Mouse (Mus musculus) cerebellum, postnatal 10 days (tissue): ENCODE results near the gene Sftpa1.

Source experiments
- DNase-seq, 2 experiments: peaks; one replicate each; pipeline ENCODE4 v3.0.0; 2021; ENCODE audit warnings: mixed read lengths in 2 of 2

The Sftpa1 gene

DNA sequence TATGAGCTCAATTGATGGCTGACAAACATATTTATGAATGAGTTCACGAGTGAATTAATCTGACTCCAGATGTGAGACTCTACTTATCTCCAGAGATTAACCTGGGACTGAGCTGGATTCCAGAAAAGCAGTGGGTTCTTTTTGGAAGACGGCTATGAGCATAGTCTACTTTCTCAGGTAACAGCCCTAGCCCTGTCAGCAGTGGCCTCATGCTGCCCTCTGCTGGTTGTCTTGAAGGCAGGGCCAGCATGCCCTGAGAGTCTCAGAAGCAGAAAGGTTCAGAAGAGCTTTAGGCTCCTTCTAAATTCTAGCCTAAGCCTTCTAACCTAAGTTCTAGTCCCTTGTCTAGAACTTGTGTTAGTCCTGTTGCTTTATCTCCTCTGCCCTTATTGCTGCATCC lies 31.1 kb downstream of the Sftpa1 start:
- peak; percentile 67 to 71 for DNase-seq

DNA sequence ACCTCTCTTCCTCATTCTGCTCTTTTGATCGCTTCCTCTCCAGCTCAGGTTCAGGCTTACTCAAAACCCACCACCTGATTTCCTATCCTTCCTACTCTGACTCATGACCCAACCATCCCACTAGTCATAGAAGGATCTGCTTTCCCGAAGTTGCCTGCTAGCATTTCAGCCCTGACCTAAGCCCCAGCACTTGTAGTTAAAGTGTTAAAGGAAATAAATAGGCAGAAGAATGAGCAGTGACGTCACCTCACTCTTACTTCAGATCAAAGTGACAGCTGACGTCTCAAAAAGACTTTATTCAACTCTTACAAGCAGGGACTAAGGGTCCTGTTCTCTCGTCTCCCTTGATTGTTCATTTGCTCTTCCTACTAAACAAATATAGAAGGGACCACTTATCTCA lies 35.7 kb downstream of the Sftpa1 start:
- no peak for DNase-seq

DNA sequence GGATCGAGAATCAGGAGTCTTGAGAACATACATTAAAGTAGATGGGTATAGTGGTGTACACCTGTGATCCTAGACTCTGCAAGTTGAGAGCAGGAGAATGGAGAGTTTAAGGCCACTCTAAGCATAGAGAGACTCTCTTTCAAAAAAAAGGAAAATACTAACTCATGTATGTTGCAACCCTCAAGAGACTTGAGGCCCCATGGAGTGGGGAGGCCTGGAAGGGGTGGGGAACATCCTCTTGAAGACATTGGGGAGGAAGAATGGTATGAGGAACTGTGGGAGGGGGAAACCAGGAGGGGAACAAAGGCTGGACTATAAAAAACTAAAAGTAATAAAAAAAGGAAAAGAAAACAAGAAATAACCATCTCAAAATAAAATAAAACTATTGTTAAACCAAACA lies 37.0 kb downstream of the Sftpa1 start:
- DNase-seq = no peak

DNA sequence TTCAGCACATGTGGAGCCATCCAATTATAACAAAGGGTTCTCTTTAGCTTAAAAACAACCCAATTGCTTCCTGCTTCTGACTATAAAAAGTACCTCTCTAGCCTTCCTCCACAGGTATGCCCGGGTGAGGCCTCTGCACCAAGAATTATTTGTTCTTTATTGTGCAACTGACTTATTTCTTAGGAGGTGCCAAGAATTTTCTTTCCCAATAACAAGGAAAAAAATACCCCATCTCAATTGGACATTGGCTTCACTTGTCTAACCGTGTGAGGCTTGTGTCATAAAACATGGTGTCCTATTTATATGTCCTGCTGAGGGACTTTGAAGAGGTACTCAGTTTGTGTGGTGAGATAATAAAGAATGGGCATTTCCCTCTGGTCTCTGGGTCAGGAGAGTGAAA lies 38.9 kb downstream of the Sftpa1 start:
- no peak for DNase-seq

DNA sequence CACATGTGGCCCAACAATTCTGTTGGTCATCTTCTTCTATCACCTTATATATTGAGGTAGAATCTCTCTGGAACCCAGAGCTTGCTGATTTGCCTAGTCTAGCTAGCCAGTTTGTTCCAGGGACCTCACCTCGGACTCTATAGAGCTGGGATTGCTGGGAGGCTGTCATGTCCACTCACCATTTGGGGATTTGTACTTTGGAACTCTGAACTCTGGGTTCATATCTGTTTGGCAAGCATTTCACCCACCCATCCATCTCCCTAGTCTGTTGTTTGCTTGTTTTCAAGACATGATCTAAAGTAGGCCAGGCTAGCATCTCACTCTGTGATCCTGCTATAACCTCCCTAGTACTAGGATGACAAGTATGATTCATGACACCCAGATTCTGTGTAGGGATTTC lies 43.2 kb downstream of the Sftpa1 start:
- DNase-seq = no peak

DNA sequence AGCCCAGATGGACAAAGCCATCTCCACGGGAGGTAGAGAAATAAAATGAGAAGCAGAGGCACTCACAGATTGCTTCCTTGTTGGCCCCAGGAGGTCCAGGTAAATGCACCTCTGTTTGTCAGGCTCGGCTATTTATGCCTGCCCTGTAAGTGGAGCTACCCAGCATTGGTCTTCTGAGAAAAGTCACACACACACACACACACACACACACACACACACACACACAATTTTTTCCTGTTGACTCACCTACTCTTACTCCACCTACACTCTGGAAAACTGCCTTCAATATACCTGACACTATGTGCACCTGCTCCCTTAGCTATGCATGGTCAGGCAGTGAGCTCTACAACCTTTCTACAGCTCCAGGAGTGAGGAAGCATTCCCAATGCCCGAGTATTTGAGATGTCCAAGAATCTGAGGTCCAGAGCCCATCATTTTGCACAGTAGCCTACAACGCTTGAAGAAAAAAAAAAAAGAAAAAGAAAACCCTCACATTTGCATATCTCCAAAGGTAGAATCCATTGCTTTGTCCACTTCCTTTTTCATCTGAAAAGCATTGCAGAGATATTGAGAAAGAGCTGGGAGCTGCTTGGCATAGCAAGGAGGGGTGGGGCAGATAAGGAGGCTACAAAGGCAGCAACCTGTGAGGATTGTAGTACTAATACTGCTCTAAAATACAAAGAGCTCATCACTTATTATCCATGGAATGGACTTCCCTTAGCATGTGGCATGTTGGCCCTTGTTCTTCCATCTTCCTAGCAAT lies 53.7 kb downstream of the Sftpa1 start, which contains the start of gene Sftpd:
TSS of gene Sftpd (minus strand) at position 91 of the 763 bp plus-strand sequence.
- no peak for DNase-seq
